Mouse (Mus musculus): ENCODE results near the gene Optn. TPM values are rescaled to one million over a fixed set of nuclear protein-coding genes. Genes with fewer than 3 reads are reported as not detected.

The Optn gene
- polyA plus RNA-seq, 1 experiment from 2014 or later = 6.6 TPM

- WGBS = 91% methylated on average over 4 of the region's 4 CpGs
- no peaks in the 10 kb centered on the region for H3K4me1 ChIP-seq (replicated peaks; ENCODE audit: control insufficient read depth, insufficient read depth, low read length)
- no peak for DNase-seq (ENCODE audit: low spot score)
- no peak overlapping the region for H3K27ac ChIP-seq (ENCODE audit: low read depth, low read length)
- no peaks in the 10 kb centered on the region for H3K9me3 ChIP-seq (ENCODE audit: control insufficient read depth, low read length)
- no peak overlapping the region for H3K9ac ChIP-seq (ENCODE audit: low read depth, low read length)
- no peaks in the 10 kb centered on the region for H3K36me3 ChIP-seq (ENCODE audit: control insufficient read depth, insufficient read depth, low read length)
- H3K4me3 ChIP-seq (ENCODE audit: low read depth, low read length) = no peak overlapping the region
- H3K4me2 ChIP-seq (replicated peaks; ENCODE audit: low read depth, low read length) = no peak overlapping the region
- H3K27me3 ChIP-seq (ENCODE audit: control insufficient read depth, insufficient read depth, low read length) = no peaks in the 10 kb centered on the region
- ATAC-seq (ENCODE audit: low FRiP score) = no peak
These were observed 34.0 kb downstream of the Optn start for GRCm38 (mm10) chr2:5029808-5030207.

- H3K4me1 ChIP-seq (replicated peaks; ENCODE audit: control insufficient read depth, insufficient read depth, low read length) = no peaks in the 10 kb centered on the region
- no peak overlapping the region for H3K9ac ChIP-seq (ENCODE audit: low read depth, low read length)
- DNase-seq (ENCODE audit: low spot score) = no peak
- WGBS = 85% methylated on average over 7 of the region's 7 CpGs
- no peaks in the 10 kb centered on the region for H3K27me3 ChIP-seq (ENCODE audit: control insufficient read depth, insufficient read depth, low read length)
- no peak overlapping the region for H3K4me2 ChIP-seq (replicated peaks; ENCODE audit: low read depth, low read length)
- ATAC-seq (ENCODE audit: low FRiP score) = no peak
- no peak overlapping the region for H3K4me3 ChIP-seq (ENCODE audit: low read depth, low read length)
- no peak overlapping the region for H3K27ac ChIP-seq (ENCODE audit: low read depth, low read length)
- no peaks in the 10 kb centered on the region for H3K9me3 ChIP-seq (ENCODE audit: control insufficient read depth, low read length)
- no peaks in the 10 kb centered on the region for H3K36me3 ChIP-seq (ENCODE audit: control insufficient read depth, insufficient read depth, low read length)
These were observed 35.8 kb downstream of the Optn start for GRCm38 (mm10) chr2:5028047-5028446.

GRCm38 (mm10) chr2:5027057-5027456, 36.8 kb downstream of the Optn start:
- Histone ChIP-seq H3K9me3 (ENCODE audit: control insufficient read depth, low read length) (no peaks in the 10 kb centered on the region), H3K4me1 (replicated peaks; ENCODE audit: control insufficient read depth, insufficient read depth, low read length) (no peaks in the 10 kb centered on the region), H3K27ac (ENCODE audit: low read depth, low read length) (no peak overlapping the region), H3K9ac (ENCODE audit: low read depth, low read length) (no peak overlapping the region), H3K36me3 (ENCODE audit: control insufficient read depth, insufficient read depth, low read length) (no peaks in the 10 kb centered on the region), H3K4me2 (replicated peaks; ENCODE audit: low read depth, low read length) (no peak overlapping the region), H3K27me3 (ENCODE audit: control insufficient read depth, insufficient read depth, low read length) (no peaks in the 10 kb centered on the region), H3K4me3 (ENCODE audit: low read depth, low read length) (no peak overlapping the region)
- 64% methylated on average over 6 of the region's 6 CpGs for WGBS
- ATAC-seq (ENCODE audit: low FRiP score) = no peak
- DNase-seq (ENCODE audit: low spot score) = no peak

GRCm38 (mm10) chr2:5025162-5025733, 38.6 kb downstream of the Optn start:
- Histone ChIP-seq H3K36me3 (ENCODE audit: control insufficient read depth, insufficient read depth, low read length) (no peaks in the 10 kb centered on the region), H3K4me2 (replicated peaks; ENCODE audit: low read depth, low read length) (no peak overlapping the region), H3K4me1 (replicated peaks; ENCODE audit: control insufficient read depth, insufficient read depth, low read length) (no peaks in the 10 kb centered on the region), H3K9ac (ENCODE audit: low read depth, low read length) (no peak overlapping the region), H3K27me3 (ENCODE audit: control insufficient read depth, insufficient read depth, low read length) (no peaks in the 10 kb centered on the region), H3K4me3 (ENCODE audit: low read depth, low read length) (no peak overlapping the region), H3K27ac (ENCODE audit: low read depth, low read length) (no peak overlapping the region), H3K9me3 (ENCODE audit: control insufficient read depth, low read length) (no peaks in the 10 kb centered on the region)
- DNase-seq (ENCODE audit: low spot score) = no peak
- ATAC-seq (ENCODE audit: low FRiP score) = no peak
- 45% methylated on average over 3 of the region's 4 CpGs for WGBS

GRCm38 (mm10) chr2:5023699-5024399, 40.0 kb downstream of the Optn start:
- Histone ChIP-seq H3K4me1 (replicated peaks; ENCODE audit: control insufficient read depth, insufficient read depth, low read length) (no peaks in the 10 kb centered on the region), H3K4me2 (replicated peaks; ENCODE audit: low read depth, low read length) (no peak overlapping the region), H3K36me3 (ENCODE audit: control insufficient read depth, insufficient read depth, low read length) (no peaks in the 10 kb centered on the region), H3K4me3 (ENCODE audit: low read depth, low read length) (no peak overlapping the region), H3K27me3 (ENCODE audit: control insufficient read depth, insufficient read depth, low read length) (no peaks in the 10 kb centered on the region), H3K9me3 (ENCODE audit: control insufficient read depth, low read length) (no peaks in the 10 kb centered on the region), H3K27ac (ENCODE audit: low read depth, low read length) (no peak overlapping the region), H3K9ac (ENCODE audit: low read depth, low read length) (no peak overlapping the region)
- WGBS = 74% methylated on average over 14 of the region's 14 CpGs
- ATAC-seq (ENCODE audit: low FRiP score) (no peak), DNase-seq (ENCODE audit: low spot score) (no peak)

GRCm38 (mm10) chr2:5023275-5023674, 40.6 kb downstream of the Optn start:
- no peak overlapping the region for H3K4me3 ChIP-seq (ENCODE audit: low read depth, low read length)
- H3K9ac ChIP-seq (ENCODE audit: low read depth, low read length) = no peak overlapping the region
- ATAC-seq (ENCODE audit: low FRiP score) = no peak
- H3K27me3 ChIP-seq (ENCODE audit: control insufficient read depth, insufficient read depth, low read length) = no peaks in the 10 kb centered on the region
- no peaks in the 10 kb centered on the region for H3K36me3 ChIP-seq (ENCODE audit: control insufficient read depth, insufficient read depth, low read length)
- no peaks in the 10 kb centered on the region for H3K4me1 ChIP-seq (replicated peaks; ENCODE audit: control insufficient read depth, insufficient read depth, low read length)
- no peak overlapping the region for H3K27ac ChIP-seq (ENCODE audit: low read depth, low read length)
- WGBS = 70% methylated on average over 2 of the region's 2 CpGs
- H3K9me3 ChIP-seq (ENCODE audit: control insufficient read depth, low read length) = no peaks in the 10 kb centered on the region
- no peak for DNase-seq (ENCODE audit: low spot score)
- H3K4me2 ChIP-seq (replicated peaks; ENCODE audit: low read depth, low read length) = no peak overlapping the region

- H3K4me1 ChIP-seq (replicated peaks; ENCODE audit: control insufficient read depth, insufficient read depth, low read length) = no peaks in the 10 kb centered on the region
- H3K27ac ChIP-seq (ENCODE audit: low read depth, low read length) = no peak overlapping the region
- no peak overlapping the region for H3K4me3 ChIP-seq (ENCODE audit: low read depth, low read length)
- H3K9ac ChIP-seq (ENCODE audit: low read depth, low read length) = no peak overlapping the region
- H3K36me3 ChIP-seq (ENCODE audit: control insufficient read depth, insufficient read depth, low read length) = no peaks in the 10 kb centered on the region
- no peak overlapping the region for H3K4me2 ChIP-seq (replicated peaks; ENCODE audit: low read depth, low read length)
- WGBS = 76% methylated on average over 1 of the region's 1 CpGs
- DNase-seq (ENCODE audit: low spot score) = no peak
- H3K27me3 ChIP-seq (ENCODE audit: control insufficient read depth, insufficient read depth, low read length) = no peaks in the 10 kb centered on the region
- no peak for ATAC-seq (ENCODE audit: low FRiP score)
- no peaks in the 10 kb centered on the region for H3K9me3 ChIP-seq (ENCODE audit: control insufficient read depth, low read length)
These were observed 44.1 kb downstream of the Optn start for GRCm38 (mm10) chr2:5019708-5020107.

GRCm38 (mm10) chr2:5016922-5017321, 46.9 kb downstream of the Optn start:
- Histone ChIP-seq H3K27me3 (ENCODE audit: control insufficient read depth, insufficient read depth, low read length) (no peaks in the 10 kb centered on the region), H3K27ac (ENCODE audit: low read depth, low read length) (no peak overlapping the region), H3K4me1 (replicated peaks; ENCODE audit: control insufficient read depth, insufficient read depth, low read length) (no peaks in the 10 kb centered on the region), H3K9me3 (ENCODE audit: control insufficient read depth, low read length) (no peaks in the 10 kb centered on the region), H3K9ac (ENCODE audit: low read depth, low read length) (no peak overlapping the region), H3K36me3 (ENCODE audit: control insufficient read depth, insufficient read depth, low read length) (no peaks in the 10 kb centered on the region), H3K4me3 (ENCODE audit: low read depth, low read length) (no peak overlapping the region), H3K4me2 (replicated peaks; ENCODE audit: low read depth, low read length) (no peak overlapping the region)
- DNase-seq (ENCODE audit: low spot score) (no peak), ATAC-seq (ENCODE audit: low FRiP score) (no peak)
- 95% methylated on average over 7 of the region's 7 CpGs for WGBS

- DNase-seq (ENCODE audit: low spot score) = no peak
- no peaks in the 10 kb centered on the region for H3K4me1 ChIP-seq (replicated peaks; ENCODE audit: control insufficient read depth, insufficient read depth, low read length)
- no peak overlapping the region for H3K4me3 ChIP-seq (ENCODE audit: low read depth, low read length)
- no peak for ATAC-seq (ENCODE audit: low FRiP score)
- no peaks in the 10 kb centered on the region for H3K27me3 ChIP-seq (ENCODE audit: control insufficient read depth, insufficient read depth, low read length)
- H3K4me2 ChIP-seq (replicated peaks; ENCODE audit: low read depth, low read length) = no peak overlapping the region
- H3K9me3 ChIP-seq (ENCODE audit: control insufficient read depth, low read length) = no peaks in the 10 kb centered on the region
- H3K9ac ChIP-seq (ENCODE audit: low read depth, low read length) = no peak overlapping the region
- no peaks in the 10 kb centered on the region for H3K36me3 ChIP-seq (ENCODE audit: control insufficient read depth, insufficient read depth, low read length)
- no peak overlapping the region for H3K27ac ChIP-seq (ENCODE audit: low read depth, low read length)
- WGBS = 91% methylated on average over 6 of the region's 6 CpGs
These were observed 48.3 kb downstream of the Optn start for GRCm38 (mm10) chr2:5015527-5015926.
